Mouse (Mus musculus): Measurements from ENCODE around the gene Lingo1.

Lingo1 gene

GRCm38 (mm10) chr9:56795721-56796655, at the start of gene Lingo1:
TSS of gene Lingo1 (minus strand) at chr9:56796468.
- no peak for TF ChIP-seq CTCF (conservative IDR thresholded peaks at IDR 0.05; ENCODE audit: low read length)
- no peak for TF ChIP-seq POU5F1 (IDR thresholded peaks at IDR 0.05; ENCODE audit: borderline replicate concordance, low read length)
- no peak for TF ChIP-seq NANOG (IDR thresholded peaks at IDR 0.05; ENCODE audit: borderline replicate concordance, low read length)
- Histone ChIP-seq H3K36me3 (ENCODE audit: insufficient read depth, low read length) (no peaks in the 10 kb centered on the region), H3K4me1 (replicated peaks; ENCODE audit: low read depth, low read length) (peaks cover 27% of the 10 kb centered on the region), H3K9me3 (ENCODE audit: low read length) (no peaks in the 10 kb centered on the region), H3K4me3 (replicated peaks; ENCODE audit: low read length) (peak within 1 kb of the TSS; percentile 78), H3K27me3 (ENCODE audit: insufficient read depth, low read length) (peaks cover 94% of the 10 kb centered on the region)

GRCm38 (mm10) chr9:56844644-56845043, 48.4 kb upstream of the Lingo1 start:
- Histone ChIP-seq H3K4me1 (replicated peaks; ENCODE audit: low read depth, low read length) (0 out of 2 replicates have a peak, but pooled peaks cover 4% of the 10 kb centered on the region), H3K36me3 (ENCODE audit: insufficient read depth, low read length) (no peaks in the 10 kb centered on the region), H3K4me3 (replicated peaks; ENCODE audit: low read length) (no peak overlapping the region), H3K27me3 (ENCODE audit: insufficient read depth, low read length) (peaks cover 30% of the 10 kb centered on the region), H3K9me3 (ENCODE audit: low read length) (no peaks in the 10 kb centered on the region)
- TF ChIP-seq NANOG (IDR thresholded peaks at IDR 0.05; ENCODE audit: borderline replicate concordance, low read length), result no peak

- 0 out of 2 replicates have a peak, but pooled peaks cover 4% of the 10 kb centered on the region for H3K4me1 ChIP-seq (replicated peaks; ENCODE audit: low read depth, low read length)
Measured at GRCm38 (mm10) chr9:56843679-56844188, 47.5 kb upstream of the Lingo1 start.

GRCm38 (mm10) chr9:56842303-56842719, 46.0 kb upstream of the Lingo1 start:
- Histone ChIP-seq H3K4me1 (replicated peaks; ENCODE audit: low read depth, low read length) (peaks cover 9% of the 10 kb centered on the region; the same call in 1 of the 2 replicates), H3K9me3 (ENCODE audit: low read length) (no peaks in the 10 kb centered on the region), H3K4me3 (replicated peaks; ENCODE audit: low read length) (no peak overlapping the region), H3K27me3 (ENCODE audit: insufficient read depth, low read length) (peaks cover 42% of the 10 kb centered on the region), H3K36me3 (ENCODE audit: insufficient read depth, low read length) (no peaks in the 10 kb centered on the region)
- no peak for TF ChIP-seq POU5F1 (IDR thresholded peaks at IDR 0.05; ENCODE audit: borderline replicate concordance, low read length)
- no peak for TF ChIP-seq NANOG (IDR thresholded peaks at IDR 0.05; ENCODE audit: borderline replicate concordance, low read length)
- no peak for TF ChIP-seq CTCF (conservative IDR thresholded peaks at IDR 0.05; ENCODE audit: low read length)

More at GRCm38 (mm10) chr9:56843679-56844188, 47.5 kb upstream of the Lingo1 start:
- Histone ChIP-seq H3K27me3 (ENCODE audit: insufficient read depth, low read length) (peaks cover 37% of the 10 kb centered on the region), H3K9me3 (ENCODE audit: low read length) (no peaks in the 10 kb centered on the region), H3K36me3 (ENCODE audit: insufficient read depth, low read length) (no peaks in the 10 kb centered on the region), H3K4me3 (replicated peaks; ENCODE audit: low read length) (no peak overlapping the region)
- TF ChIP-seq CTCF (conservative IDR thresholded peaks at IDR 0.05; ENCODE audit: low read length), result peak; percentile 96
- no peak for TF ChIP-seq NANOG (IDR thresholded peaks at IDR 0.05; ENCODE audit: borderline replicate concordance, low read length)

GRCm38 (mm10) chr9:56841864-56842263, 45.6 kb upstream of the Lingo1 start:
- Histone ChIP-seq H3K9me3 (ENCODE audit: low read length) (no peaks in the 10 kb centered on the region), H3K4me1 (replicated peaks; ENCODE audit: low read depth, low read length) (peaks cover 9% of the 10 kb centered on the region; the same call in 1 of the 2 replicates), H3K27me3 (ENCODE audit: insufficient read depth, low read length) (peaks cover 42% of the 10 kb centered on the region), H3K36me3 (ENCODE audit: insufficient read depth, low read length) (no peaks in the 10 kb centered on the region), H3K4me3 (replicated peaks; ENCODE audit: low read length) (no peak overlapping the region)
- TF ChIP-seq POU5F1 (IDR thresholded peaks at IDR 0.05; ENCODE audit: borderline replicate concordance, low read length) (no peak), NANOG (IDR thresholded peaks at IDR 0.05; ENCODE audit: borderline replicate concordance, low read length) (no peak), CTCF (conservative IDR thresholded peaks at IDR 0.05; ENCODE audit: low read length) (no peak)

- H3K9me3 ChIP-seq (ENCODE audit: low read length), result no peaks in the 10 kb centered on the region
- H3K27me3 ChIP-seq (ENCODE audit: insufficient read depth, low read length), result peaks cover 45% of the 10 kb centered on the region
- no peaks in the 10 kb centered on the region for H3K36me3 ChIP-seq (ENCODE audit: insufficient read depth, low read length)
- no peak overlapping the region for H3K4me3 ChIP-seq (replicated peaks; ENCODE audit: low read length)
- peaks cover 9% of the 10 kb centered on the region; the same call in 1 of the 2 replicates for H3K4me1 ChIP-seq (replicated peaks; ENCODE audit: low read depth, low read length)
- no peak for TF ChIP-seq NANOG (IDR thresholded peaks at IDR 0.05; ENCODE audit: borderline replicate concordance, low read length)
- no peak for TF ChIP-seq POU5F1 (IDR thresholded peaks at IDR 0.05; ENCODE audit: borderline replicate concordance, low read length)
- no peak for TF ChIP-seq CTCF (conservative IDR thresholded peaks at IDR 0.05; ENCODE audit: low read length)
Measured at GRCm38 (mm10) chr9:56840721-56841120, 44.5 kb upstream of the Lingo1 start.

GRCm38 (mm10) chr9:56835152-56835551, 38.9 kb upstream of the Lingo1 start:
- Histone ChIP-seq H3K4me1 (replicated peaks; ENCODE audit: low read depth, low read length) (peaks cover 35% of the 10 kb centered on the region), H3K4me3 (replicated peaks; ENCODE audit: low read length) (no peak overlapping the region), H3K36me3 (ENCODE audit: insufficient read depth, low read length) (no peaks in the 10 kb centered on the region), H3K27me3 (ENCODE audit: insufficient read depth, low read length) (peaks cover 47% of the 10 kb centered on the region), H3K9me3 (ENCODE audit: low read length) (no peaks in the 10 kb centered on the region)
- no peak for TF ChIP-seq NANOG (IDR thresholded peaks at IDR 0.05; ENCODE audit: borderline replicate concordance, low read length)
- TF ChIP-seq POU5F1 (IDR thresholded peaks at IDR 0.05; ENCODE audit: borderline replicate concordance, low read length), result no peak
- no peak for TF ChIP-seq CTCF (conservative IDR thresholded peaks at IDR 0.05; ENCODE audit: low read length)

GRCm38 (mm10) chr9:56832900-56833299, 36.6 kb upstream of the Lingo1 start:
- no peak overlapping the region for H3K4me3 ChIP-seq (replicated peaks; ENCODE audit: low read length)
- peaks cover 41% of the 10 kb centered on the region for H3K4me1 ChIP-seq (replicated peaks; ENCODE audit: low read depth, low read length)
- H3K27me3 ChIP-seq (ENCODE audit: insufficient read depth, low read length), result peaks cover 45% of the 10 kb centered on the region
- no peaks in the 10 kb centered on the region for H3K9me3 ChIP-seq (ENCODE audit: low read length)
- TF ChIP-seq POU5F1 (IDR thresholded peaks at IDR 0.05; ENCODE audit: borderline replicate concordance, low read length) (no peak), CTCF (conservative IDR thresholded peaks at IDR 0.05; ENCODE audit: low read length) (no peak), NANOG (IDR thresholded peaks at IDR 0.05; ENCODE audit: borderline replicate concordance, low read length) (no peak)
- H3K36me3 ChIP-seq (ENCODE audit: insufficient read depth, low read length), result no peaks in the 10 kb centered on the region

All from E14TG2a.4 (cell line).